Mouse (Mus musculus): Measurements from ENCODE around the gene Nrip2. TPM values are rescaled to one million over a fixed set of nuclear protein-coding genes. Genes with fewer than 3 reads are reported as not detected.

Nrip2 gene
- polyA plus RNA-seq (2012; rRNA removed): 4.9 and 6.5 TPM in 2 replicates

GRCm38 (mm10) chr6:128398996-128399395 lies at the start of gene Nrip2:
Gene Nrip2 (plus strand): TSS chr6:128399296.
- DNase-seq: no peak
- peaks cover 3% of the 10 kb centered on the region; the same call in 1 of the 2 replicates for H3K4me1 ChIP-seq (ENCODE audit: control insufficient read depth, insufficient read depth, low read length)
- WGBS: 59% methylated on average over 3 of the region's 3 CpGs
- H3K4me3 ChIP-seq (ENCODE audit: insufficient read depth, low read depth, low read length): peak within 1 kb of the TSS; percentile 29; the same call in 1 of the 2 replicates
- TF ChIP-seq CTCF (conservative IDR thresholded peaks at IDR 0.05; ENCODE audit: insufficient read depth, insufficient read length, low read depth, low read length) (no peak), POLR2A (IDR thresholded peaks at IDR 0.05; ENCODE audit: low read depth, low read length) (no peak)
- H3K27me3 ChIP-seq (replicated peaks; ENCODE audit: control insufficient read depth, insufficient read depth, low read length): no peaks in the 10 kb centered on the region
- peak within 1 kb of the TSS; percentile 19; the same call in 1 of the 2 replicates for H3K27ac ChIP-seq (ENCODE audit: insufficient read depth, low read depth, low read length)
- no peaks in the 10 kb centered on the region for H3K36me3 ChIP-seq (ENCODE audit: control insufficient read depth, insufficient read depth, low read length)

GRCm38 (mm10) chr6:128349711-128350110 lies 49.4 kb upstream of the Nrip2 start:
- Histone ChIP-seq H3K4me1 (ENCODE audit: control insufficient read depth, insufficient read depth, low read length) (peaks cover 9% of the 10 kb centered on the region), H3K36me3 (ENCODE audit: control insufficient read depth, insufficient read depth, low read length) (no peaks in the 10 kb centered on the region; the same call in 1 of the 2 replicates), H3K4me3 (ENCODE audit: insufficient read depth, low read depth, low read length) (no peak overlapping the region), H3K27ac (ENCODE audit: insufficient read depth, low read depth, low read length) (peak overlapping the region; percentile 64), H3K27me3 (replicated peaks; ENCODE audit: control insufficient read depth, insufficient read depth, low read length) (no peaks in the 10 kb centered on the region)
- TF ChIP-seq POLR2A (IDR thresholded peaks at IDR 0.05; ENCODE audit: low read depth, low read length) (no peak), CTCF (conservative IDR thresholded peaks at IDR 0.05; ENCODE audit: insufficient read depth, insufficient read length, low read depth, low read length) (no peak)
- 39% methylated on average over 7 of the region's 7 CpGs for WGBS
- DNase-seq: peak; percentile 23

GRCm38 (mm10) chr6:128354140-128354539 lies 45.0 kb upstream of the Nrip2 start:
- peaks cover 7% of the 10 kb centered on the region for H3K4me1 ChIP-seq (ENCODE audit: control insufficient read depth, insufficient read depth, low read length)
- TF ChIP-seq POLR2A (IDR thresholded peaks at IDR 0.05; ENCODE audit: low read depth, low read length) (no peak), CTCF (conservative IDR thresholded peaks at IDR 0.05; ENCODE audit: insufficient read depth, insufficient read length, low read depth, low read length) (no peak)
- WGBS: 36% methylated on average over 3 of the region's 3 CpGs
- DNase-seq: no peak
- H3K4me3 ChIP-seq (ENCODE audit: insufficient read depth, low read depth, low read length): no peak overlapping the region
- no peaks in the 10 kb centered on the region for H3K27me3 ChIP-seq (replicated peaks; ENCODE audit: control insufficient read depth, insufficient read depth, low read length)
- no peaks in the 10 kb centered on the region for H3K36me3 ChIP-seq (ENCODE audit: control insufficient read depth, insufficient read depth, low read length)
- H3K27ac ChIP-seq (ENCODE audit: insufficient read depth, low read depth, low read length): peak overlapping the region; percentile 54; the same call in 1 of the 2 replicates

- H3K27ac ChIP-seq (ENCODE audit: insufficient read depth, low read depth, low read length): peak overlapping the region; percentile 61
- H3K4me1 ChIP-seq (ENCODE audit: control insufficient read depth, insufficient read depth, low read length): peaks cover 4% of the 10 kb centered on the region; the same call in 1 of the 2 replicates
- under 1% methylated on average over 28 of the region's 28 CpGs for WGBS
- peak; percentile 84 for DNase-seq
- H3K27me3 ChIP-seq (replicated peaks; ENCODE audit: control insufficient read depth, insufficient read depth, low read length): no peaks in the 10 kb centered on the region
- H3K4me3 ChIP-seq (ENCODE audit: insufficient read depth, low read depth, low read length): peak overlapping the region; percentile 63
- TF ChIP-seq POLR2A (IDR thresholded peaks at IDR 0.05; ENCODE audit: low read depth, low read length): no peak
- TF ChIP-seq CTCF (conservative IDR thresholded peaks at IDR 0.05; ENCODE audit: insufficient read depth, insufficient read length, low read depth, low read length): no peak
- H3K36me3 ChIP-seq (ENCODE audit: control insufficient read depth, insufficient read depth, low read length): no peaks in the 10 kb centered on the region
These were observed 43.9 kb upstream of the Nrip2 start for GRCm38 (mm10) chr6:128355201-128355681.

- DNase-seq: peak; percentile 98
- under 1% methylated on average over 42 of the region's 42 CpGs for WGBS
These were observed 43.2 kb upstream of the Nrip2 start, which contains the start of gene Tulp3 for GRCm38 (mm10) chr6:128355726-128356416. Gene Tulp3 (minus strand): TSS chr6:128355851.

GRCm38 (mm10) chr6:128358999-128359398 lies 40.1 kb upstream of the Nrip2 start:
- DNase-seq: peak; percentile 74
- 15% methylated on average over 2 of the region's 2 CpGs for WGBS
- Histone ChIP-seq H3K27me3 (replicated peaks; ENCODE audit: control insufficient read depth, insufficient read depth, low read length) (no peaks in the 10 kb centered on the region), H3K27ac (ENCODE audit: insufficient read depth, low read depth, low read length) (no peak overlapping the region), H3K36me3 (ENCODE audit: control insufficient read depth, insufficient read depth, low read length) (no peaks in the 10 kb centered on the region), H3K4me3 (ENCODE audit: insufficient read depth, low read depth, low read length) (no peak overlapping the region), H3K4me1 (ENCODE audit: control insufficient read depth, insufficient read depth, low read length) (peaks cover 1% of the 10 kb centered on the region; the same call in 1 of the 2 replicates)
- TF ChIP-seq POLR2A (IDR thresholded peaks at IDR 0.05; ENCODE audit: low read depth, low read length) (no peak), CTCF (conservative IDR thresholded peaks at IDR 0.05; ENCODE audit: insufficient read depth, insufficient read length, low read depth, low read length) (peak; percentile 81)

More at GRCm38 (mm10) chr6:128355726-128356416, 43.2 kb upstream of the Nrip2 start, which contains the start of gene Tulp3:
- no peaks in the 10 kb centered on the region for H3K27me3 ChIP-seq (replicated peaks; ENCODE audit: control insufficient read depth, insufficient read depth, low read length)
- H3K36me3 ChIP-seq (ENCODE audit: control insufficient read depth, insufficient read depth, low read length): no peaks in the 10 kb centered on the region
- peaks cover 4% of the 10 kb centered on the region; the same call in 1 of the 2 replicates for H3K4me1 ChIP-seq (ENCODE audit: control insufficient read depth, insufficient read depth, low read length)
- peak within 1 kb of the TSS; percentile 61 for H3K27ac ChIP-seq (ENCODE audit: insufficient read depth, low read depth, low read length)
- peak within 1 kb of the TSS; percentile 63 for H3K4me3 ChIP-seq (ENCODE audit: insufficient read depth, low read depth, low read length)
- TF ChIP-seq CTCF (conservative IDR thresholded peaks at IDR 0.05; ENCODE audit: insufficient read depth, insufficient read length, low read depth, low read length): no peak
- TF ChIP-seq POLR2A (IDR thresholded peaks at IDR 0.05; ENCODE audit: low read depth, low read length): peak; percentile 48

- no peaks in the 10 kb centered on the region; the same call in 1 of the 2 replicates for H3K4me1 ChIP-seq (ENCODE audit: control insufficient read depth, insufficient read depth, low read length)
- DNase-seq: no peak
- peak overlapping the region; percentile 72 for H3K4me3 ChIP-seq (ENCODE audit: insufficient read depth, low read depth, low read length)
- peak overlapping the region; percentile 41 for H3K27ac ChIP-seq (ENCODE audit: insufficient read depth, low read depth, low read length)
- no peaks in the 10 kb centered on the region for H3K27me3 ChIP-seq (replicated peaks; ENCODE audit: control insufficient read depth, insufficient read depth, low read length)
- no peak for TF ChIP-seq POLR2A (IDR thresholded peaks at IDR 0.05; ENCODE audit: low read depth, low read length)
- TF ChIP-seq CTCF (conservative IDR thresholded peaks at IDR 0.05; ENCODE audit: insufficient read depth, insufficient read length, low read depth, low read length): no peak
- H3K36me3 ChIP-seq (ENCODE audit: control insufficient read depth, insufficient read depth, low read length): no peaks in the 10 kb centered on the region
- 18% methylated on average over 9 of the region's 9 CpGs for WGBS
These were observed 37.2 kb upstream of the Nrip2 start for GRCm38 (mm10) chr6:128361901-128362300.
